Mouse (Mus musculus) cortical plate, adult 2 months (tissue): ENCODE data around the gene Hdgfl2. TPM values are rescaled to one million over a fixed set of nuclear protein-coding genes. Genes with fewer than 3 reads are reported as not detected.
"Not testable (repeated sequence)": the region's sequence is repeated elsewhere in the genome, so short reads cannot be mapped to it uniquely, and the experiment has no call there.

Source experiments
- H3K27ac ChIP-seq: fragments of 200-500 bp; 2 replicates; pipeline ENCODE4 v1.5.1; 2012; ENCODE audit warnings: low read length, control low read depth, inconsistent platforms; ENCODE audit not compliant: insufficient read depth
- H3K4me1 ChIP-seq: fragments of 200-500 bp; 2 replicates; pipeline ENCODE4 v1.6.1; 2011; ENCODE audit warnings: low read length; ENCODE audit not compliant: control insufficient read depth, insufficient read depth
- H3K4me3 ChIP-seq: fragments of 200-500 bp; 2 replicates; pipeline ENCODE4 v1.5.1; 2011; ENCODE audit warnings: mild to moderate bottlenecking, low read length, control low read depth; ENCODE audit not compliant: insufficient read depth
- CTCF ChIP-seq: fragments of 200-500 bp; IDR thresholded peaks from 2 replicates; pipeline ENCODE4 v1.5.1; 2011; ENCODE audit warnings: mild to moderate bottlenecking, control low read depth, low read length; ENCODE audit not compliant: insufficient read depth; ENCODE audit errors: extremely low read depth
- POLR2A ChIP-seq: fragments of 200-500 bp; IDR thresholded peaks from 2 replicates; pipeline ENCODE4 v1.6.1; 2011; ENCODE audit warnings: mild to moderate bottlenecking, low read length, control low read depth; ENCODE audit not compliant: insufficient read depth; ENCODE audit errors: extremely low read depth
- polyA plus RNA-seq: library from polyadenylated mRNA; depleted of rRNA; stranded (reverse); fragments of >200 nt; gene quantifications from 2 replicates; pipeline ENCODE4 v1.2.3, GENCODE M21; 2012

The Hdgfl2 gene
- polyA plus RNA-seq, 1 experiment, result 126 TPM

DNA sequence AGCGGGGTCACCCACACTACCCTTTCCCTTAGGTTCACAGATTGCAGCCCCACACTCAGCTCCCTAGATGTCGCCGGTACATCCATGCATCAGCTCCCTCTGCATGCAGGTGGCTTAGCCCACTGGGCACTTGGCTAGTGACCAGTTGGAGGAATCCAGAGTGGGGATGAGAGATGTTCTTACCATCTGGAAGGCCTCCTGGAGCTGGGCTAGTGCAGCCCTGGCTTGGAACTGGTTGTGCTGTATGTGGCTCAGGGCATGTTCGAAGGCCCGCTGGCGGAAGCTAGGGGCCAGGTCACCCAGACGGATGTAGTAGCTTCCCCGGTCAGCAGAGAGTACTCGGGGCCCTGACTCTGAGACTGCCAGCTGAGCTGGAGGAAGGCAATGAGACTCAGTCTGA, 23.5 kb downstream of the Hdgfl2 start:
- no peaks in the 10 kb centered on the region for H3K4me1 ChIP-seq
- TF ChIP-seq POLR2A, result no peak
- no peak for TF ChIP-seq CTCF
- no peak overlapping the region for H3K4me3 ChIP-seq
- H3K27ac ChIP-seq, result no peak overlapping the region

DNA sequence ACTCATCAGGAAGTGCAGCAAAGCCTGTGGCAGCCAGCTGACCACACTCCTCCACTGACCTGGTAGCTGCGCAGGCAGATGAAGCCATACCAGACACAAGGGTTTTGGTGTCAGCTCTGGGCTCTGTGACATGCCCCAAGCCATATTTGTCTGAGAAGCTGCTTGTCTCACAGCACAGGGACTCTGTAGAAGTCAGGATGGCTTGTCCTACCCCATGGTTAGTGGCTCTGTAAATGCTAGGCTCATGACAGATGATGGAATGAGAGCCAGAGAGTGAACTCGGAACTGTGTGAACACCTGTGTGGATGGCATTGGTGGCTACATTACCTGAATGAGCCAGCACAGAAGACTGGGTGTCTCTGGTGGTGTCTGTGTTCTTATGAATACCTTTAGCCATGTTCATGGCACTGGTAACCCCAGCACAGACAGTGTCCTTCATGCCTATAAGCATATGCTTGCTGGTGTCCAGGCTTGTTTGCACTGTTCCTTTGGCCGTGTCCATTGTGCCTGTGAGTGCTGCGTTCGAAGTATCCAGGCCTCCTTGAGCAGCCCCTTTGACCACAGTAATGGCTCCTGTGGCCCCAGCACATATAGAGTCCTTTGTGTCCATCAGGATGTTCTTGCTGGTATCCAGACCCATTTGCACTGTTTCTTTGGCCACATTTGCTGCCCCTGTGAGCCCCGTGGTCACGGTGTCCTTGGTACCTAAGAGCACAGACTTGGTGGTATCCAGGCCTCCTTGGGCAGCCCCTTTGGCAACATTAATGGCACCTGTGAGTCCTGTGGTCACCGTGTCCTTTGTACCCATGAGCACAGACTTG, 24.2 kb downstream of the Hdgfl2 start:
- no peak overlapping the region for H3K4me3 ChIP-seq
- H3K4me1 ChIP-seq, result no peaks in the 10 kb centered on the region
- H3K27ac ChIP-seq, result no peak overlapping the region
- no peak for TF ChIP-seq POLR2A

DNA sequence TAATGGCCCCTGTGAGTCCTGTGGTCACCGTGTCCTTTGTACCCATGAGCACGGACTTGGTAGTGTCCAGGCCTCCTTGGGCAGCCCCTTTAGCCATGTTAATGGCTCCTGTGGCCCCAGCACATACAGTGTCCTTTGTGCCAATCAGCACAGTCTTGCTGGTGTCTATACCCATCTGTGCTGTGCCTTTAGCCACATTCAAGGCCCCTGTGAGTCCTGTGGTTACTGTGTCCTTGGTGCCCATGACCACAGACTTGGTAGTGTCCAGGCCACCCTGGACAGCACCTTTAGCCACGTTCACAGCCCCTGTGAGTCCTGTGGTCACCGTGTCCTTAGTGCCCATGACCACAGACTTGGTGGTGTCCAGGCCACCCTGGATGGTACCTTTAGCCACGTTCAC, 25.4 kb downstream of the Hdgfl2 start:
- H3K4me3 ChIP-seq, H3K27ac ChIP-seq, H3K4me1 ChIP-seq: not testable (repeated sequence)

DNA sequence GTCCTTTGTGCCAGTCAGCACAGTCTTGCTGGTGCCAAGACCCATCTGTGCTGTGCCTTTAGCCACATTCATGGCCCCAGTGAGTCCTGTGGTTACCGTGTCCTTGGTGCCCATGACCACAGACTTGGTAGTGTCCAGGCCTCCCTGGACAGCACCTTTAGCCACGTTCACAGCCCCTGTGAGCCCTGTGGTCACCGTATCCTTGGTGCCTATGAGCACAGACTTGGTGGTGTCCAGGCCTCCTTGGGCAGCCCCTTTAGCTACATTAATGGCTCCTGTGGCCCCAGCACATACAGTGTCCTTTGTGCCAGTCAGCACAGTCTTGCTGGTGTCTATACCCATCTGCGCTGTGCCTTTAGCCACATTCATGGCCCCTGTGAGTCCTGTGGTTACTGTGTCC, 27.0 kb downstream of the Hdgfl2 start:
- not testable (repeated sequence) for H3K4me3 ChIP-seq, H3K4me1 ChIP-seq, H3K27ac ChIP-seq

DNA sequence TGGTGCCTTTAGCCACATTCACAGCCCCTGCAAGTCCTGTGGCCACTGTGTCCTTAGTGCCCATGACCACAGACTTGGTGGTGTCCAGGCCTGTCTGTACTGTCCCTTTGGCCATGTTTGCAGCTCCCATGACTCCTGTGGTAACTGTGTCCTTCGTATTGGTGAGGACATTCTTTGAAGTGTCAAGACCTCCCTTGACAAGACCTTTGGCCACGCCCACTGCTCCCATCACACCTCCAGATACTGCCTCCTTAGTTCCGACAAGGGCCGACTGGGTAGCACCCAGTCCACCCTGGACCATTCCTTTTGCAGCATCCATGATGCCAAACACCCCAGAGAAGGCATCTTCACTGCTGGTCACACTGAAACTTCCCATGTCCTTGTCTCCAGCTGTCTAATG, 27.5 kb downstream of the Hdgfl2 start:
- Histone ChIP-seq H3K4me3 (no peak overlapping the region), H3K4me1 (no peaks in the 10 kb centered on the region; the same call in 1 of the 2 replicates), H3K27ac (no peak overlapping the region)
- TF ChIP-seq POLR2A (no peak), CTCF (no peak)

DNA sequence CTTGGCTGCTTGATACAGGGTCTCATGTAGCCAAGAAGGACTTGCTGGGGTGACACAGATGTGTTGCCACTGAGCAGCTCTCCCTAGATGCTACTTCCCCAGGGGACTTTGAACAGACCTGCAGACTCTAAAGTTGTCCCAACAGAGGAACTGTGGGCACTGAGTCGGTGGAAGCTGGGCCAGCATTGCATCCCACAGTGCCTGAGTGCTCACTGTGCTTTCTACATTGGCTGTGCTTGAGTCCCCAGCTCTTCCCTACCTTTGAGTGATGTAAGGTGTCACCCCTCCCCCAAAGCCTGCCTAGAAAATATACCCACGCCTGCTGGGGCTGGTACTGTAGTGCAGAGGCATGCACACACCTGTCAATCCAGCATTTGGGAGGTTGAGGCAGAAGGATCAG, 28.3 kb downstream of the Hdgfl2 start:
- H3K27ac ChIP-seq, result 0 out of 2 replicates have a peak overlapping the region, but pooled peaks have one; percentile 13
- no peaks in the 10 kb centered on the region; the same call in 1 of the 2 replicates for H3K4me1 ChIP-seq
- H3K4me3 ChIP-seq, result no peak overlapping the region
- no peak for TF ChIP-seq CTCF
- no peak for TF ChIP-seq POLR2A

DNA sequence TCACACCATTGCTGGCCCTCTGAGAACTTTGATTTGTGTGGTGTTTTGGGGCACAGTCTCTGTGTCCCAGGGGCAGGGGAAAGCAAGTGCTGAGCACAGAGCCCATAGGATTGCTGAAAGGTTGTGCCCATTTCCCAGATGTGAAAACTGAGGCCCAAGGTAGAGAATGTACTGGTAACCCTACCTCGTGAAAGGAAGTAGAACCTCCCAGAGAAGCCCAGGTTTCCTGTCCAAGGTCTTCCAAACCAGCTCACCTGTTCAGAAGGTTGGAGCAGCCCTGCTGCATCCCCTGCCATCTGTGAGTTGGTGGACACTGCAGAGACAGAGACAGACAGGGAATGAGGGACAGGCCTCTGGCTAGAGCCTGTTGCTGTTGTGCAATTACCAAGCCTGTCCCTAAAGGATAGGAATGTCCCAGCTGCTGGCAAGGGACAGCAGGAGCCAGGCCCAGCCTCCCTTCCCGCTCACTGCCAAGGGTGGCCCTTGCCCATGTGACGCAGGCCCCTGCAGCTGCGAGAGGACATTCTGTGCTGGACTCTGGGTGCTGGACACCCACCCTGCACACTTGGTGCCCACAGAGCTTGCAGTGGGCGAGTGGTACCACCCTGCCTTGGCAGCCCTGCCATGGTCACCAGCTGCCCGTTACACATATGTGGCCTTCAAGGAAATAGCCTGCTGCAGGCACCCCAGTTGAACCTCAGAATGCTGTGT, 29.1 kb downstream of the Hdgfl2 start:
- TF ChIP-seq CTCF, result no peak
- TF ChIP-seq POLR2A, result peak; percentile 57; the same call in 1 of the 2 replicates
- no peak overlapping the region for H3K4me3 ChIP-seq
- H3K4me1 ChIP-seq, result no peaks in the 10 kb centered on the region; the same call in 1 of the 2 replicates
- peak overlapping the region; percentile 88 for H3K27ac ChIP-seq

DNA sequence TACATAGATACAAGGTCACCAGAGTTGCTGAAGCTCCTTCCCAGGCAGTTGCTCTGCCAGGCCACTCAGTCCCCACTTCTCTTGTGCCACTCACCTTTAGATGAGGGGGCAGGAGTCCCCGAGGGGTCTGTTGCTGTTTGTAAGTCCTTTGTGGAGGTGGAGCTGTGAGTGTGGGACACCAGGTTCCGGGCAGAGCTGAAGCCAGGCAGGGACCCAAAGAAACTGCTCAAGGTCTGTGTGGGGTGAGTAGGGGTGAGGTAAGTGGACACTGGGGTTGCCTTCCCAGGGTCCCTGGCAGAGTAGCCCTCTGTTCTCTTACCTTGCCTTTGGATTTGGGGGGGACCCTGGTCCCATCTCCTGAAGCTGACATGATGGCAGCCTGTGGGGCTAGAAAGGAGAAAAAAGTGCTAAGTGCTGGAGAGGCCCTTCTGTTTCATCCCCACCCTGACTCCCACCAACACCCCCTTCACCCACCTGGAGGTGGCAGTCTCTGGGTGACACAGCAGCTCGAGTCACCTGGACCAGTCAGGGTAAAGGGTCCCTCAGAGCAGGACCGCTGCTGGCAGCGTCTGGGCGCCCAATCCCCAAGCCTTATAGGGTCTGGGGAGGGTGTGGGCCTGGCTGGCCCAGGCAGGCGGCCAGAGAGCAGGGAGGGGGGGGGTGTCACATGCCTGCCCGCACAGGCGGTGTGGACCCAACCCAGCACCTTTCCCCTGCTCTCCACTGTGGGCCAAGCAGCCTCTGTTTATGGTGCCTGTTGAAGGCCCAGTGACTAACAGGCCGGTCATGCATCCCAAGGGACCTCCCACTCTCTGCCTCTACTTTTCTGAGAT, 30.0 kb downstream of the Hdgfl2 start, which contains the start of gene Plin4:
TSS of gene Plin4 (minus strand) at position 585 of the 833 bp plus-strand sequence.
- TF ChIP-seq POLR2A (0 out of 2 replicates have a peak, but pooled peaks have one; percentile 25), CTCF (no peak)
- Histone ChIP-seq H3K4me3 (no peak within 1 kb of the TSS), H3K27ac (peak within 1 kb of the TSS; percentile 88), H3K4me1 (no peaks in the 10 kb centered on the region; the same call in 1 of the 2 replicates)

DNA sequence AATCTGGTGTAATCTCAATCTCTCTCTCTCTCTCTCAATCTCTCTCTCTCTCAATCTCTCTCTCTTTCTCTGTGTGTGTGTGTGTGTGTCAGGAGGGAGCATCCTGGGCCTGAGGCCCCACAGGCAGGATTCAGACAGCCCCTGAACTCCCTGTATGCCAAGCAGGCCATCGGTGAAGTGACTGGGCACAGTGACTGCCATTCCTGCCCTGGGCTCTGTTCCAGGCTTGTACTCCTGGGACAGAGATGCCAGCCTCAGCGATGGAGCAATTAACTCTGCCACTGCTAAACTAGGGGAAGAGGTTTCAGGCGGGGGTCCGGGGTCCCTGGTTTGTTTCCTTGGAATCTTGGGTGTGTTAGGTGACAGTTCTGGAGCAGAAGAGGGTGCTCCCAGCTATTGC, 31.1 kb downstream of the Hdgfl2 start:
- TF ChIP-seq POLR2A, result no peak
- no peak for TF ChIP-seq CTCF
- Histone ChIP-seq H3K4me3 (no peak overlapping the region), H3K27ac (peak overlapping the region; percentile 24; the same call in 1 of the 2 replicates), H3K4me1 (no peaks in the 10 kb centered on the region; the same call in 1 of the 2 replicates)

DNA sequence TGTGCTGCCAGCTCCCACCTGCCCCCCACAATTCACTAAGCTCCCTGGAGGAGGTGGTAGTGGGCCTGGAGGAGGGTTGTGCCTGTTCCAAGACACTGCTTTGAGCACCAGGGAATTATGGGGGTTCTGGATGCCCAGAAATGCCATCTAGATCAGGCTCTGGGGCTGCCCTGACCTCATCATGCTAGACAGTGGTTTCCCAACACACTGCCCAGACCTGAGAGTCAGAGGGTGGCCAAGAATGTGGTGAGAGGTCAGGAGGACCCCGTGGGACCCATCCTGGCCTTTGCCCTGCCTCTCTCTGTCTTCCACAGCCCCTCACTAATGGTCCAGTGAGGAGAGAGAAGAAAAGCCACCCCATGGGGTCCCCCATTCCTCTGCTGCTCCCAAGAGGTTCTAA, 31.6 kb downstream of the Hdgfl2 start:
- TF ChIP-seq POLR2A (no peak), CTCF (no peak)
- no peaks in the 10 kb centered on the region; the same call in 1 of the 2 replicates for H3K4me1 ChIP-seq
- no peak overlapping the region for H3K27ac ChIP-seq
- H3K4me3 ChIP-seq, result no peak overlapping the region
